Mouse (Mus musculus): ENCODE data around the gene Gm9803. TPM values are rescaled to one million over a fixed set of nuclear protein-coding genes. Genes with fewer than 3 reads are reported as not detected.

Gene Gm9803
- polyA plus RNA-seq, 1 experiment from 2014 or later, result 15.9 TPM

- 48% methylated on average over 3 of the region's 3 CpGs for WGBS
These were observed 27.0 kb downstream of the Gm9803 start for GRCm38 (mm10) chr10:43550923-43551322.

GRCm38 (mm10) chr10:43551388-43551787 lies 27.5 kb downstream of the Gm9803 start:
- no peak for DNase-seq (ENCODE audit: low spot score, missing footprints)
- no peak overlapping the region for H3K4me3 ChIP-seq (ENCODE audit: low read depth, low read length)
- ATAC-seq (ENCODE audit: low FRiP score), result no peak
- H3K36me3 ChIP-seq (ENCODE audit: control insufficient read depth, insufficient read depth, low read length), result no peaks in the 10 kb centered on the region
- H3K27me3 ChIP-seq (ENCODE audit: control insufficient read depth, insufficient read depth, low read length), result no peaks in the 10 kb centered on the region
- no peaks in the 10 kb centered on the region for H3K4me1 ChIP-seq (ENCODE audit: control insufficient read depth, insufficient read depth, low read length)
- no peaks in the 10 kb centered on the region for H3K9me3 ChIP-seq (ENCODE audit: control insufficient read depth, low read length)
- no peak overlapping the region for H3K27ac ChIP-seq (ENCODE audit: low read depth, low read length)
- H3K9ac ChIP-seq (ENCODE audit: low read length), result no peak overlapping the region
- WGBS, result 29% methylated on average over 3 of the region's 3 CpGs
- H3K4me2 ChIP-seq, result no peak overlapping the region

More at GRCm38 (mm10) chr10:43550923-43551322, 27.0 kb downstream of the Gm9803 start:
- H3K36me3 ChIP-seq (ENCODE audit: control insufficient read depth, insufficient read depth, low read length), result no peaks in the 10 kb centered on the region
- H3K27ac ChIP-seq (ENCODE audit: low read depth, low read length), result no peak overlapping the region
- H3K4me2 ChIP-seq, result no peak overlapping the region
- no peaks in the 10 kb centered on the region for H3K4me1 ChIP-seq (ENCODE audit: control insufficient read depth, insufficient read depth, low read length)
- H3K9ac ChIP-seq (ENCODE audit: low read length), result no peak overlapping the region
- DNase-seq (ENCODE audit: low spot score, missing footprints) (no peak), ATAC-seq (ENCODE audit: low FRiP score) (no peak)
- H3K9me3 ChIP-seq (ENCODE audit: control insufficient read depth, low read length), result no peaks in the 10 kb centered on the region
- no peak overlapping the region for H3K4me3 ChIP-seq (ENCODE audit: low read depth, low read length)
- H3K27me3 ChIP-seq (ENCODE audit: control insufficient read depth, insufficient read depth, low read length), result no peaks in the 10 kb centered on the region

- H3K36me3 ChIP-seq (ENCODE audit: control insufficient read depth, insufficient read depth, low read length), result no peaks in the 10 kb centered on the region
- WGBS, result 88% methylated on average over 5 of the region's 5 CpGs
- no peaks in the 10 kb centered on the region for H3K27me3 ChIP-seq (ENCODE audit: control insufficient read depth, insufficient read depth, low read length)
- H3K4me1 ChIP-seq (ENCODE audit: control insufficient read depth, insufficient read depth, low read length), result no peaks in the 10 kb centered on the region
- no peak overlapping the region for H3K27ac ChIP-seq (ENCODE audit: low read depth, low read length)
- no peak for DNase-seq (ENCODE audit: low spot score, missing footprints)
- H3K4me3 ChIP-seq (ENCODE audit: low read depth, low read length), result no peak overlapping the region
- no peak overlapping the region for H3K9ac ChIP-seq (ENCODE audit: low read length)
- H3K9me3 ChIP-seq (ENCODE audit: control insufficient read depth, low read length), result no peaks in the 10 kb centered on the region
- no peak overlapping the region for H3K4me2 ChIP-seq
- no peak for ATAC-seq (ENCODE audit: low FRiP score)
These were observed 33.8 kb downstream of the Gm9803 start for GRCm38 (mm10) chr10:43557630-43558165.

DNA sequence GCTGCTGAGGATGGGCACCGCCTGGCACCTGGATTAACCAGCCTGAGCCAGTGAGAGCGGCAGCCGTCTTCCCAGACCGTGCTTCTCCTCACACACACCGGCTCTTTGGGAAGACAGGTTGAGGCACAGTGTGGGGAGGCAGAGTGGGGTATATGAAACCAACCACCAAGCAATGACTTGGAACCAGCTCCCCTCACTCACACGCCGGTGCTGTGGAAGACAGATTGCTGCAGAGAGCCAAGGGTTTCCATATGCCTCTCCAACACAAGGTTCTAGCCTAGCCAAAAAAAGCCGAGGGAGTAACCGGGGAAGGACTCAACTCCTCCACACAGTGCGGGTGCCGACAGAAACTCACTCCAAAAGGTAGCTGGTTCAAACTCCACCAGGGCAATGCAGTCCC lies 35.4 kb downstream of the Gm9803 start:
- DNase-seq (ENCODE audit: low spot score, missing footprints), result no peak
- H3K27ac ChIP-seq (ENCODE audit: low read depth, low read length), result no peak overlapping the region
- WGBS, result 82% methylated on average over 11 of the region's 11 CpGs
- no peak overlapping the region for H3K9ac ChIP-seq (ENCODE audit: low read length)
- H3K4me1 ChIP-seq (ENCODE audit: control insufficient read depth, insufficient read depth, low read length), result no peaks in the 10 kb centered on the region
- ATAC-seq (ENCODE audit: low FRiP score), result no peak
- no peak overlapping the region for H3K4me3 ChIP-seq (ENCODE audit: low read depth, low read length)
- no peaks in the 10 kb centered on the region for H3K36me3 ChIP-seq (ENCODE audit: control insufficient read depth, insufficient read depth, low read length)
- no peaks in the 10 kb centered on the region for H3K27me3 ChIP-seq (ENCODE audit: control insufficient read depth, insufficient read depth, low read length)
- no peak overlapping the region for H3K4me2 ChIP-seq
- H3K9me3 ChIP-seq (ENCODE audit: control insufficient read depth, low read length), result no peaks in the 10 kb centered on the region

GRCm38 (mm10) chr10:43560765-43561164 lies 36.9 kb downstream of the Gm9803 start:
- Histone ChIP-seq H3K4me1 (ENCODE audit: control insufficient read depth, insufficient read depth, low read length) (no peaks in the 10 kb centered on the region), H3K27me3 (ENCODE audit: control insufficient read depth, insufficient read depth, low read length) (no peaks in the 10 kb centered on the region), H3K4me2 (no peak overlapping the region), H3K4me3 (ENCODE audit: low read depth, low read length) (no peak overlapping the region), H3K36me3 (ENCODE audit: control insufficient read depth, insufficient read depth, low read length) (no peaks in the 10 kb centered on the region), H3K27ac (ENCODE audit: low read depth, low read length) (no peak overlapping the region), H3K9me3 (ENCODE audit: control insufficient read depth, low read length) (no peaks in the 10 kb centered on the region), H3K9ac (ENCODE audit: low read length) (no peak overlapping the region)
- WGBS, result 44% methylated on average over 2 of the region's 2 CpGs
- DNase-seq (ENCODE audit: low spot score, missing footprints), result no peak
- no peak for ATAC-seq (ENCODE audit: low FRiP score)

DNA sequence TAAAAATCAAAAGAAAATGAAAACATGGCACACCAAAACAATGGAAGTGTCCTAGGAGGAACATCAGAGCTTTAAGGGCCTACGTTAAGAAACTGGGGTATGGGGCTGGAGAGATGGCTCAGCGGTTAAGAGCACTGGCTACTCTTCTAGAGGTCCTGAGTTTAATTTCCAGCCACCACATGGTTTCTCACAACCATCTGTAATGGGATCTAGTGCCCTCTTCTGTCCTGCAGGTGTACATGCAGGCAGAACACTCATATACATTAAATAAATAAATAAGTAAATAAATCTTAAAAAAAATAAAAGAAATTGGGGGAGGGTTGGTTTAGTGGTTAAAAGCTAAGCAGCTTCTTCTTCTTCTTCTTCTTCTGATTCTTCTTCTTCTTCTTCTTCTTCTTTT lies 37.4 kb downstream of the Gm9803 start:
- H3K27ac ChIP-seq (ENCODE audit: low read depth, low read length), result no peak overlapping the region
- ATAC-seq (ENCODE audit: low FRiP score), result no peak
- H3K4me1 ChIP-seq (ENCODE audit: control insufficient read depth, insufficient read depth, low read length), result no peaks in the 10 kb centered on the region
- DNase-seq (ENCODE audit: low spot score, missing footprints), result no peak
- no peak overlapping the region for H3K4me2 ChIP-seq
- no peaks in the 10 kb centered on the region for H3K9me3 ChIP-seq (ENCODE audit: control insufficient read depth, low read length)
- no peak overlapping the region for H3K9ac ChIP-seq (ENCODE audit: low read length)
- H3K27me3 ChIP-seq (ENCODE audit: control insufficient read depth, insufficient read depth, low read length), result no peaks in the 10 kb centered on the region
- WGBS, result 90% methylated on average over 2 of the region's 2 CpGs
- H3K4me3 ChIP-seq (ENCODE audit: low read depth, low read length), result no peak overlapping the region
- no peaks in the 10 kb centered on the region for H3K36me3 ChIP-seq (ENCODE audit: control insufficient read depth, insufficient read depth, low read length)

Other genes with a start within 250 kb of the Gm9803 start
- gene Bend3, start 45.3 kb upstream of the Gm9803 start, polyA plus RNA-seq (2014; fragmentation: Nextera tagmentation; extraction: Ambion mirVana), result 7.7 and 8.3 TPM in 2 replicates
- gene 1700021F05Rik, start 16.9 kb downstream of the Gm9803 start, polyA plus RNA-seq (2014; fragmentation: Nextera tagmentation; extraction: Ambion mirVana), result 68.9 and 75.0 TPM in 2 replicates
- 516 and 568 TPM in 2 replicates for gene Cd24a, start 54.2 kb downstream of the Gm9803 start, polyA plus RNA-seq (2014; fragmentation: Nextera tagmentation; extraction: Ambion mirVana)

Data from midbrain, embryonic 11.5 days (tissue).